Mouse (Mus musculus) left cerebral cortex, adult 18-20 months (tissue): ENCODE measurements around the gene Gpsm2. TPM values are rescaled to one million over a fixed set of nuclear protein-coding genes. Genes with fewer than 3 reads are reported as not detected.
A peak's percentile ranks its signal among the peaks of the same experiment; 100 is the strongest.
"Not testable (repeated sequence)": the region's sequence is repeated elsewhere in the genome, so short reads cannot be mapped to it uniquely, and the experiment has no call there.

Source experiments
- DNase-seq, 2 experiments: peaks; one replicate each; pipeline ENCODE4 v3.0.0; 2021 to 2022; ENCODE audit warnings: low spot score in 2 of 2, mixed read lengths in 1 of 2
- total RNA-seq, 2 experiments: library from RNA; stranded (reverse); gene quantifications; 2 replicates each; pipeline ENCODE4 v1.2.3; 2021

Gpsm2 gene
- total RNA-seq, 2 experiments from 2014 or later, result 14.7 to 18.8 TPM

GRCm38 (mm10) chr3:108660941-108661340 is 61.2 kb downstream of the Gpsm2 start:
- no peak for DNase-seq

GRCm38 (mm10) chr3:108658612-108659011 is 63.5 kb downstream of the Gpsm2 start:
- peak in 1 of 2 experiments; percentile 10 for DNase-seq

- no peak for DNase-seq
These were observed 66.6 kb downstream of the Gpsm2 start for GRCm38 (mm10) chr3:108655486-108655885.

GRCm38 (mm10) chr3:108654566-108654965 is 67.5 kb downstream of the Gpsm2 start:
- DNase-seq, result no peak

- peak; percentile 95 to 97 for DNase-seq
These were observed 68.3 kb downstream of the Gpsm2 start, which contains the start of gene Clcc1 for GRCm38 (mm10) chr3:108653710-108654379. Gene Clcc1, plus strand, starts transcription at chr3:108653913.

- DNase-seq, result no peak
These were observed 69.1 kb downstream of the Gpsm2 start for GRCm38 (mm10) chr3:108652866-108653642.

GRCm38 (mm10) chr3:108647681-108648080 is 74.4 kb downstream of the Gpsm2 start:
- not testable (repeated sequence) for DNase-seq

GRCm38 (mm10) chr3:108646036-108646435 is 76.1 kb downstream of the Gpsm2 start:
- DNase-seq, result peak; percentile 7 to 14

- no peak for DNase-seq
These were observed 77.3 kb downstream of the Gpsm2 start for GRCm38 (mm10) chr3:108644856-108645255.

- no peak for DNase-seq
These were observed 81.1 kb downstream of the Gpsm2 start for GRCm38 (mm10) chr3:108640998-108641397.

GRCm38 (mm10) chr3:108639412-108639811 is 82.7 kb downstream of the Gpsm2 start:
- no peak for DNase-seq

GRCm38 (mm10) chr3:108634761-108635160 is 87.3 kb downstream of the Gpsm2 start:
- DNase-seq, result no peak

Other genes with a start within 250 kb of the Gpsm2 start
- 1 to 10 TPM in 1 of 2 experiments, under 1 TPM in 1; 1.00 to 2.8 TPM for gene 1700013F07Rik, start 188.2 kb downstream of the Gpsm2 start, total RNA-seq
- gene 5330417C22Rik, start 185.8 kb downstream of the Gpsm2 start, total RNA-seq, result 10 to 100 TPM; 30.6 to 30.9 TPM
- gene Tmem167b, start 159.8 kb downstream of the Gpsm2 start, total RNA-seq, result 10 to 100 TPM; 45.2 to 45.4 TPM
- 10 to 100 TPM; 21.2 to 24.1 TPM for gene Taf13, start 150.6 kb downstream of the Gpsm2 start, total RNA-seq
- gene Wdr47, start 131.0 kb downstream of the Gpsm2 start, total RNA-seq, result 100 to 1,000 TPM; 123 to 138 TPM
- 10 to 100 TPM; 29.2 to 31.2 TPM for gene Clcc1, start 68.4 kb downstream of the Gpsm2 start, total RNA-seq
- gene Aknad1, start 17.3 kb upstream of the Gpsm2 start, total RNA-seq, result under 1 TPM in 1 of 2 experiments, not detected in 1; 0.12 TPM
- 10 to 100 TPM; 19.3 to 19.9 TPM for gene Stxbp3, start 118.2 kb upstream of the Gpsm2 start, total RNA-seq
- gene Fndc7, start 167.7 kb upstream of the Gpsm2 start, total RNA-seq, result under 1 TPM; 0.07 to 0.42 TPM
- gene Prpf38b, start 189.4 kb upstream of the Gpsm2 start, total RNA-seq, result 10 to 100 TPM; 40.2 to 43.5 TPM
- 1 to 10 TPM; 1.7 to 2.3 TPM for gene Henmt1, start 217.6 kb upstream of the Gpsm2 start, total RNA-seq
- not detected for gene Gm9857, start 218.1 kb upstream of the Gpsm2 start, total RNA-seq